Mouse (Mus musculus) heart, adult 18-20 months (tissue): ENCODE measurements around the gene Sh3pxd2a. TPM values are rescaled to one million over a fixed set of nuclear protein-coding genes. Genes with fewer than 3 reads are reported as not detected.

Source experiments
- DNase-seq, 2 experiments: peaks; one replicate each; pipeline ENCODE4 v3.0.0; 2021 to 2022; ENCODE audit warnings: mixed read lengths in 1 of 2
- long read RNA-seq, 2 experiments: library from polyadenylated mRNA; stranded (forward); transcript quantifications; one replicate each; pipeline ENCODE4 v2.0.0; 2021
- total RNA-seq, 2 experiments: library from RNA; stranded (reverse); gene quantifications; 2 replicates each; pipeline ENCODE4 v1.2.3; 2021

Sh3pxd2a gene
- total RNA-seq: 10 to 100 TPM; 45.5 to 48.7 TPM
- long read RNA-seq, experiment 1, partial matches to known transcripts: 0 of 12 reads
- long read RNA-seq, experiment 1, other reads (novel, unspliced or antisense): 12 of 12 reads
- long read RNA-seq, experiment 2, partial matches to known transcripts: 0 of 5 reads
- long read RNA-seq, experiment 2, other reads (novel, unspliced or antisense): 5 of 5 reads

GRCm38 (mm10) chr19:47464304-47465241 is at the start of gene Sh3pxd2a:
Sh3pxd2a (minus strand) TSS chr19:47464401.
- DNase-seq: peak in 1 of 2 experiments; percentile 74

- peak in 1 of 2 experiments; percentile 73 for DNase-seq
Measured at GRCm38 (mm10) chr19:47513618-47513897, 49.4 kb upstream of the Sh3pxd2a start.

- peak; percentile 38 to 64 for DNase-seq
Measured at GRCm38 (mm10) chr19:47512794-47513617, 48.8 kb upstream of the Sh3pxd2a start.

- DNase-seq: peak; percentile 41 to 56
Measured at GRCm38 (mm10) chr19:47511958-47512357, 47.8 kb upstream of the Sh3pxd2a start.

- DNase-seq: no peak
Measured at GRCm38 (mm10) chr19:47511294-47511675, 47.1 kb upstream of the Sh3pxd2a start.

GRCm38 (mm10) chr19:47510473-47511293 is 46.5 kb upstream of the Sh3pxd2a start:
- DNase-seq: peak; percentile 48 to 62

- DNase-seq: peak in 1 of 2 experiments; percentile 41
Measured at GRCm38 (mm10) chr19:47510135-47510472, 45.9 kb upstream of the Sh3pxd2a start.

GRCm38 (mm10) chr19:47508771-47509281 is 44.6 kb upstream of the Sh3pxd2a start:
- DNase-seq: peak; percentile 33 to 36

- DNase-seq: no peak
Measured at GRCm38 (mm10) chr19:47508191-47508590, 44.0 kb upstream of the Sh3pxd2a start.

- DNase-seq: peak; percentile 62 to 87
Measured at GRCm38 (mm10) chr19:47507128-47508121, 43.2 kb upstream of the Sh3pxd2a start.

GRCm38 (mm10) chr19:47503625-47504024 is 39.4 kb upstream of the Sh3pxd2a start:
- DNase-seq: peak; percentile 38 to 45

GRCm38 (mm10) chr19:47502563-47502962 is 38.4 kb upstream of the Sh3pxd2a start:
- DNase-seq: peak in 1 of 2 experiments; percentile 55

GRCm38 (mm10) chr19:47500389-47501011 is 36.3 kb upstream of the Sh3pxd2a start:
- no peak for DNase-seq

- DNase-seq: no peak
Measured at GRCm38 (mm10) chr19:47499841-47500240, 35.6 kb upstream of the Sh3pxd2a start.

GRCm38 (mm10) chr19:47498942-47499341 is 34.7 kb upstream of the Sh3pxd2a start:
- no peak for DNase-seq

- DNase-seq: no peak
Measured at GRCm38 (mm10) chr19:47497736-47498135, 33.5 kb upstream of the Sh3pxd2a start.

- DNase-seq: no peak
Measured at GRCm38 (mm10) chr19:47497313-47497712, 33.1 kb upstream of the Sh3pxd2a start.

GRCm38 (mm10) chr19:47493017-47493997 is 29.1 kb upstream of the Sh3pxd2a start:
- DNase-seq: no peak

GRCm38 (mm10) chr19:47492422-47492821 is 28.2 kb upstream of the Sh3pxd2a start:
- no peak for DNase-seq
